Mouse (Mus musculus): ENCODE measurements around the gene Akap12. TPM values are rescaled to one million over a fixed set of nuclear protein-coding genes. Genes with fewer than 3 reads are reported as not detected.

The Akap12 gene
- polyA plus RNA-seq, 1 experiment from 2014 or later, result 21.9 TPM

DNA sequence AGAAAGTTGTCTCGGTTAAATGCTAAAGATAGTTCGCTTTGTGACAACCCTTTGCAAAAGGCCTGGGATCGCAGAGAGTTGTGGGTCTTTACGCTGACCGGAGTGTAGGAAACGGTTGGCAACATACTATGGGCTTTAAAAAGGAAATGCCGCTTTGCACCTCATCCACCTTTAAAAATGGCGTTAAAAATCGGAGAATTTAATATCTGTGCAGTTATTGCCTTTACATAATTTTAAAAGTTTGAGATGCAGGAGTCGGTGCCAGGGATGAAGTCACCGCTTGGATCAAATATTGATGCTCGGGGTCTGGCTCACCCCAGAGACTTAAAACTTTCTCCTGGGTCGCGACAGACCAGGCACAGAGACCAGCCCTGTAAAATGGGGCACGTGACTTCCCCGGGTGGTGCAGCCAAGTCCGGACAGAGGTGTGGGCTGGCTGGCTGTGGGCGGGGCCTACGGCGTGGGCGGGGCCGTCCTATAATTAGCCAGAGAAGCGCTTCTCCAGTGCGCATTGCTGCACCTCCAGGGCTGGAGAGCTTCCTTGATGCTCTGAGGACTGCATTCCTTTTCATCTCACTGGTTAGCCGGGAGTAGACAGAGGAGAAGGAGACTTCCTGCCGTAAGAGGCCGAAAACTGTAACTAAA is 68.0 kb downstream of the Akap12 start:
- peak overlapping the region; percentile 41; the same call in 1 of the 2 replicates for H3K9ac ChIP-seq
- peaks cover 14% of the 10 kb centered on the region for H3K27me3 ChIP-seq
- peaks cover 37% of the 10 kb centered on the region for H3K4me1 ChIP-seq
- peak overlapping the region; percentile 72 for H3K4me2 ChIP-seq
- peak overlapping the region; percentile 42 for H3K4me3 ChIP-seq
- 0 out of 2 replicates have a peak overlapping the region, but pooled peaks have one; percentile 16 for H3K27ac ChIP-seq
- 7% methylated on average over 27 of the region's 27 CpGs for WGBS
- no peaks in the 10 kb centered on the region for H3K36me3 ChIP-seq
- ATAC-seq (ENCODE audit: insufficient number of reproducible peaks, insufficient read depth, low FRiP score, low TSS enrichment, low read depth), result peak; percentile 68
- H3K9me3 ChIP-seq, result no peaks in the 10 kb centered on the region

DNA sequence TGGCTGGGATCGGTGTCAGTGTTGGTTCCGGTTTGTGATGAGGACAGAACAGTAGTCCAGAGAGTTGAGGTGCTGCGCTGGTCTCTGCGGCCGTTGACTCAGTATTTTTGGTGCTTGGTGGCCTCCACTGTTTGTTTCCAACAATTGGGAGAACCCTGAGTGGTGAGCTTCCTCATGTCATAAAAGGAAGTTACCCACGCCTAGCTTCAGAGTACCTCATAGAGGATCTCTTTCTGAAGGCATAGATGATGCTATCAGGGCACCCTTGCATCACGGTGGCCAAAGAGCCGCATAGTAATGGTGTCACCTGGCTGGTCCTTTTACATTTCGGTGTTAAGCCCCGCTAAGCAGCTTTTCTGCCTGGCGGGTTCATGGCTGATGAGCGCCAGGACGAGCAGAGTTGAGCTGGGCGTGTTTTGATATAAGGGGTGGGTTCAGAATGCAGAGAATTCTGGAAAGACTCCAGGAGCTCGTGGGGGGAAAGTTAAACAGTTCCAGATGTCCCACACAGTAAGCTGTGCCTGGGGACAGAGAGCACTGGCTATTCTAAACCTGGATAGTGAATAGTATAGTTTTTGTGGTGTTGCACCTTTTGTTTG is 72.8 kb downstream of the Akap12 start:
- 27% methylated on average over 15 of the region's 15 CpGs for WGBS
- ATAC-seq (ENCODE audit: insufficient number of reproducible peaks, insufficient read depth, low FRiP score, low TSS enrichment, low read depth), result peak; percentile 86
- Histone ChIP-seq H3K4me1 (peaks cover 41% of the 10 kb centered on the region), H3K9ac (no peak overlapping the region), H3K4me3 (peak overlapping the region; percentile 23), H3K36me3 (no peaks in the 10 kb centered on the region), H3K9me3 (no peaks in the 10 kb centered on the region), H3K27me3 (peaks cover 3% of the 10 kb centered on the region; the same call in 1 of the 2 replicates), H3K27ac (peak overlapping the region; percentile 75), H3K4me2 (peak overlapping the region; percentile 57)

DNA sequence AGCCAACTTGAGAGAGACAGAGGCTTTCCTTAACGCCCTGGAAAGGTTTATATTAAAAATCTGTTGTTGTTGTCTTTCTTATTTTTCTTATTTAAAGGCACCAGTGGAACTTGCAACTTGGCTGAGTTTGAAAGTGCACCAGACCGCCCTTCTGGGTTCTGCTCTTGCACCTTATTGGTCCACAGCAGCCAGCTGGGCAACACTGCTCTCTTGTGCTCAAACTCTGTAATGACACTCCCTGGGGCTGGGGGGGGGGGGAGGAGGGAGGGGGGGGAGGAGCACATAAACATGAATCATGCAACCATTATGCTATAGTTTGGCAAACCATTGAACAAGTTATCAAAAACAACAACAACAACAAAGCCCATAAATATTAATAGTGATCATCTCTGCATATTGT is 75.2 kb downstream of the Akap12 start:
- Histone ChIP-seq H3K9me3 (no peaks in the 10 kb centered on the region), H3K36me3 (no peaks in the 10 kb centered on the region), H3K4me1 (peaks cover 34% of the 10 kb centered on the region), H3K4me2 (no peak overlapping the region), H3K27me3 (no peaks in the 10 kb centered on the region), H3K27ac (no peak overlapping the region), H3K9ac (no peak overlapping the region), H3K4me3 (no peak overlapping the region)
- 22% methylated on average over 2 of the region's 2 CpGs for WGBS
- ATAC-seq (ENCODE audit: insufficient number of reproducible peaks, insufficient read depth, low FRiP score, low TSS enrichment, low read depth), result no peak

DNA sequence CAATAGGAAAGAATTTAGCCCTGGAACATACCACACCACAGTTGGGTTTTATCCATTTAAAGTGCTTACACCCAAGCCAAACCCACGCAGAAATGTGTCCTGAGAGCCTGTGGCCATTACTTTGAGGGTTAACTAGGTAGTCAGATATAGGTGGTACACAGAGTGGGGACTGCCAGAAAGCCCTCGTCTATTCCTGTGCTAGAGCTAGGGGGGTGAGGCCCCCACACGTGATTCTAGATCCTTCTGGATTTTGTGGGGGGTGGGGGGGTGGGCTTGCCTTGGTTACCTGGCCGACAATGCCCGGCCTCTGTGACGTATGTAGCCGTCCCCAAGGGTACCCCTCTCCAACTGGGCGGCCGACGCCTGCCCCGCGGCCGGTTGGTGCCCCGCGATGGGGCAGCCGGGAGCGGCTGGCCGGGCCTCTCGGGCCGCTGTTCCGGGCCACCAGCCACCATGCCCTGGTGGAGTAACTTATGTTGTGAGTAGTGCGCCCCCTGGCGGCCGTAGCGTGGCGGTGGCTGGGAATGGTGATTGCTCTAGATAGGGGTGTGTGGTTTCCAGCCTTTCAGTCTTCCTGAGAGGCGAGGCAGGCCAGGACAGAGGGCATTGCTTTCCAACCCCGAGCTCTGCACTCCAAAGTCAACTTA is 80.4 kb downstream of the Akap12 start:
- Histone ChIP-seq H3K9me3 (no peaks in the 10 kb centered on the region), H3K9ac (peak overlapping the region; percentile 67), H3K4me2 (peak overlapping the region; percentile 72), H3K36me3 (no peaks in the 10 kb centered on the region), H3K4me3 (peak overlapping the region; percentile 41), H3K27me3 (no peaks in the 10 kb centered on the region), H3K27ac (peak overlapping the region; percentile 33; the same call in 1 of the 2 replicates), H3K4me1 (peaks cover 10% of the 10 kb centered on the region; the same call in 1 of the 2 replicates)
- ATAC-seq (ENCODE audit: insufficient number of reproducible peaks, insufficient read depth, low FRiP score, low TSS enrichment, low read depth), result peak; percentile 87
- 7% methylated on average over 28 of the region's 28 CpGs for WGBS

DNA sequence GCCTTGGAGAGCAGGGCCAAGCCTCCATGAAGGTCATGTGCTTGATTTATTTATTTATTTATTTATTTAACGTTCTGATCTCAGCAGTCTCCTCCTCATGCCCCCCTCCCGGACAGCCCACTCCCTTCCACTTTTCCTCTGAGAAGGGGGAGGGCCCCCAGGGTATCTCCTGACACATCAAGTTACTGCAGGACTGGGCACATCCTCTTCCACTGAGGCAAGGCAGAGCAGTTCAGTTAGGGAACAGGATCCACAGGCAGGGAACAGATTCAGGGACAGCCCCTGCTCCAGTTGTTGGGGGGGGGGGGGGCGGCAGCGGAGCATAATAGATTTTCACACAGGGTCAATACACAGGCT is 80.9 kb downstream of the Akap12 start:
- 58% methylated on average over 4 of the region's 4 CpGs for WGBS
- no peaks in the 10 kb centered on the region for H3K9me3 ChIP-seq
- H3K4me3 ChIP-seq, result peak overlapping the region; percentile 41
- peaks cover 10% of the 10 kb centered on the region; the same call in 1 of the 2 replicates for H3K4me1 ChIP-seq
- no peaks in the 10 kb centered on the region for H3K27me3 ChIP-seq
- no peak overlapping the region for H3K27ac ChIP-seq
- peak overlapping the region; percentile 67; the same call in 1 of the 2 replicates for H3K9ac ChIP-seq
- peak overlapping the region; percentile 72 for H3K4me2 ChIP-seq
- H3K36me3 ChIP-seq, result no peaks in the 10 kb centered on the region
- peak; percentile 39; the same call in 1 of the 2 replicates for ATAC-seq (ENCODE audit: insufficient number of reproducible peaks, insufficient read depth, low FRiP score, low TSS enrichment, low read depth)

DNA sequence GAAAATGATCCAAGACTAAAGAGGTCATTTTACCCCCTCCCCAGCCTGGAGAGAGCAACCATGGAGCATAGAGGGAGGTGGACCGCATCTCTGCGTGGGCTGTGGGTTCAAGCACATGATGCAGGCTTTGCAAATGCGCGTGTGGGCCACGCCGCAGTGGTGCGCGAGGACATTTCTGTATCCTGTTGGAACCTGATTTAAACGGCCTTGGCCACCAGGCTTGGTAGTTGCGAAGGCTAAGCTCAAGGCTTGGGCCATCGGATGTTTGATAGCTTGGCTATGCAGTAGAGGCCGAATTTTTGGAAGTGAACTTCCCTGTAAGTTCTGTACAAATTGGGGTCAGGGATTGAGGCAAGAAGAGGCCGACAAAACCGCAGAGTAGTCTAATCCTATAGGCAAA is 81.4 kb downstream of the Akap12 start:
- peaks cover 10% of the 10 kb centered on the region; the same call in 1 of the 2 replicates for H3K4me1 ChIP-seq
- no peak overlapping the region for H3K4me3 ChIP-seq
- ATAC-seq (ENCODE audit: insufficient number of reproducible peaks, insufficient read depth, low FRiP score, low TSS enrichment, low read depth), result no peak
- no peak overlapping the region for H3K4me2 ChIP-seq
- H3K27ac ChIP-seq, result no peak overlapping the region
- H3K9me3 ChIP-seq, result no peaks in the 10 kb centered on the region
- H3K36me3 ChIP-seq, result no peaks in the 10 kb centered on the region
- H3K27me3 ChIP-seq, result no peaks in the 10 kb centered on the region
- WGBS, result 95% methylated on average over 14 of the region's 14 CpGs
- no peak overlapping the region for H3K9ac ChIP-seq

DNA sequence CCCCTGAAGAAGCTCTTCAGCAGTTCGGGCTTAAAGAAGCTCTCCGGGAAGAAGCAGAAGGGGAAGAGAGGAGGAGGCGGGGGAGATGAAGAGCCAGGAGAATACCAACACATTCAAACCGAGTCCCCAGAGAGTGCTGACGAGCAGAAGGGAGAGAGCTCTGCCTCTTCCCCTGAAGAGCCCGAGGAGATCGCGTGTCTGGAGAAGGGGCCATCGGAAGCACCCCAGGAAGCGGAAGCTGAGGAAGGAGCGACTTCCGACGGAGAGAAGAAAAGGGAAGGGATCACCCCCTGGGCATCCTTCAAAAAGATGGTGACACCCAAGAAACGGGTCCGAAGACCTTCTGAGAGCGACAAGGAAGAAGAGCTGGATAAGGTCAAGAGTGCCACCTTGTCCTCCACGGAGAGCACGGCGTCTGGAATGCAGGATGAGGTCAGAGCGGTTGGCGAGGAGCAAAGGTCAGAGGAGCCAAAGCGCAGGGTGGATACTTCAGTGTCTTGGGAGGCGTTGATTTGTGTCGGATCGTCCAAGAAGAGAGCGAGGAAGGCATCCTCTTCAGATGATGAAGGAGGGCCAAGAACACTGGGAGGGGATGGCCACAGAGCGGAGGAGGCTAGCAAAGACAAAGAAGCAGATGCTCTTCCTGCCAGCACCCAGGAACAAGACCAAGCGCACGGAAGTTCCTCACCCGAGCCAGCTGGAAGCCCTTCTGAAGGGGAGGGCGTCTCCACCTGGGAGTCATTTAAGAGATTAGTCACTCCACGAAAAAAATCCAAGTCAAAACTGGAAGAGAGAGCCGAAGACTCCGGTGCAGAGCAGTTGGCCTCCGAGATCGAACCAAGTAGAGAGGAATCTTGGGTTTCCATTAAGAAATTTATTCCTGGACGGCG is 88.4 kb downstream of the Akap12 start:
- Histone ChIP-seq H3K27ac (no peak overlapping the region), H3K9me3 (no peaks in the 10 kb centered on the region), H3K4me3 (no peak overlapping the region), H3K4me2 (no peak overlapping the region), H3K27me3 (no peaks in the 10 kb centered on the region), H3K36me3 (peaks cover 31% of the 10 kb centered on the region), H3K4me1 (no peaks in the 10 kb centered on the region), H3K9ac (no peak overlapping the region)
- no peak for ATAC-seq (ENCODE audit: insufficient number of reproducible peaks, insufficient read depth, low FRiP score, low TSS enrichment, low read depth)
- WGBS, result 82% methylated on average over 38 of the region's 38 CpGs

DNA sequence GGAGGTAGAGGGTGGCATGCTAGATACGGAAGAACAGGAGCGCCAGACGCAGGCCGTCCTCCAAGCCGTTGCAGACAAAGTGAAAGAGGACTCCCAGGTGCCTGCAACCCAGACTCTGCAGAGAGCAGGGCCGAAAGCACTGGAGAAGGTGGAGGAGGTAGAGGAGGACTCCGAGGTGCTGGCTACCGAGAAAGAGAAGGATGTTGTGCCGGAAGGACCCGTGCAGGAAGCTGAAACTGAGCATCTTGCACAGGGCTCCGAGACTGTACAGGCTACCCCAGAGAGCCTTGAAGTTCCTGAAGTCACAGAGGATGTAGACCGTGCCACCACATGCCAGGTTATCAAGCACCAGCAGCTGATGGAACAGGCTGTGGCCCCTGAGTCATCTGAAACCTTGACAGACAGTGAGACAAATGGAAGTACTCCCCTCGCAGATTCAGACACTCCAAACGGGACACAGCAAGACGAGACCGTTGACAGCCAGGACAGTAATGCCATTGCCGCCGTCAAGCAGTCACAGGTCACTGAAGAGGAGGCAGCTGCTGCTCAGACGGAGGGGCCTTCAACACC is 89.8 kb downstream of the Akap12 start:
- no peak for ATAC-seq (ENCODE audit: insufficient number of reproducible peaks, insufficient read depth, low FRiP score, low TSS enrichment, low read depth)
- Histone ChIP-seq H3K4me1 (no peaks in the 10 kb centered on the region), H3K9me3 (no peaks in the 10 kb centered on the region), H3K4me3 (no peak overlapping the region), H3K9ac (no peak overlapping the region), H3K27me3 (no peaks in the 10 kb centered on the region), H3K36me3 (peaks cover 31% of the 10 kb centered on the region), H3K4me2 (no peak overlapping the region), H3K27ac (no peak overlapping the region)
- 88% methylated on average over 19 of the region's 19 CpGs for WGBS

DNA sequence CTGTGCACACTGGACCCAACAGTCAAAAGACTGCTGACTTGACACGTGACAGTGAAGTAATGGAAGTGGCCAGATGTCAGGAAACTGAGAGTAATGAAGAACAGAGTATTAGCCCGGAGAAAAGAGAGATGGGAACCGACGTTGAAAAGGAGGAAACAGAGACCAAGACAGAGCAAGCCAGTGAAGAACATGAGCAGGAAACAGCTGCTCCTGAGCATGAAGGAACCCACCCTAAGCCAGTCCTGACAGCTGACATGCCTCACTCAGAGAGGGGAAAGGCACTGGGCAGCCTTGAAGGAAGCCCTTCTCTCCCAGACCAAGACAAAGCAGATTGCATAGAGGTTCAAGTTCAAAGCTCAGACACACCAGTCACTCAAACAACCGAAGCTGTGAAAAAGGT is 90.5 kb downstream of the Akap12 start:
- no peak overlapping the region for H3K27ac ChIP-seq
- no peak overlapping the region for H3K9ac ChIP-seq
- no peak overlapping the region for H3K4me2 ChIP-seq
- no peak overlapping the region for H3K4me3 ChIP-seq
- WGBS, result 65% methylated on average over 5 of the region's 5 CpGs
- peaks cover 31% of the 10 kb centered on the region for H3K36me3 ChIP-seq
- H3K4me1 ChIP-seq, result no peaks in the 10 kb centered on the region
- H3K27me3 ChIP-seq, result no peaks in the 10 kb centered on the region
- H3K9me3 ChIP-seq, result no peaks in the 10 kb centered on the region
- no peak for ATAC-seq (ENCODE audit: insufficient number of reproducible peaks, insufficient read depth, low FRiP score, low TSS enrichment, low read depth)

DNA sequence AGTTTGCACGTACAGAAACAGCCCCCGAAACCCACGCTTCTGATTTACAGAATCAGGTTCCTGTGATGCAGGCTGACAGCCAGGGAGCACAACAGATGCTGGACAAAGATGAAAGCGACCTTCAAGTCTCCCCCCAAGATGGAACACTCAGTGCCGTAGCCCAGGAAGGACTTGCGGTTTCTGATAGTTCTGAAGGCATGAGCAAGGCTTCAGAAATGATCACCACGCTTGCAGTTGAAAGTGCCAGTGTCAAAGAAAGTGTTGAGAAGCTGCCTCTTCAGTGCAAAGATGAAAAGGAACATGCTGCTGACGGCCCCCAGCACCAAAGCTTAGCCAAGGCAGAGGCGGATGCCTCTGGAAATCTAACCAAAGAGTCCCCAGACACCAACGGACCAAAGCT is 91.3 kb downstream of the Akap12 start:
- peaks cover 31% of the 10 kb centered on the region for H3K36me3 ChIP-seq
- H3K9ac ChIP-seq, result no peak overlapping the region
- H3K4me2 ChIP-seq, result no peak overlapping the region
- no peaks in the 10 kb centered on the region for H3K27me3 ChIP-seq
- H3K27ac ChIP-seq, result no peak overlapping the region
- H3K4me3 ChIP-seq, result no peak overlapping the region
- H3K9me3 ChIP-seq, result 0 out of 2 replicates have a peak, but pooled peaks cover under 1% of the 10 kb centered on the region
- no peaks in the 10 kb centered on the region for H3K4me1 ChIP-seq
- no peak for ATAC-seq (ENCODE audit: insufficient number of reproducible peaks, insufficient read depth, low FRiP score, low TSS enrichment, low read depth)
- 83% methylated on average over 10 of the region's 10 CpGs for WGBS

DNA sequence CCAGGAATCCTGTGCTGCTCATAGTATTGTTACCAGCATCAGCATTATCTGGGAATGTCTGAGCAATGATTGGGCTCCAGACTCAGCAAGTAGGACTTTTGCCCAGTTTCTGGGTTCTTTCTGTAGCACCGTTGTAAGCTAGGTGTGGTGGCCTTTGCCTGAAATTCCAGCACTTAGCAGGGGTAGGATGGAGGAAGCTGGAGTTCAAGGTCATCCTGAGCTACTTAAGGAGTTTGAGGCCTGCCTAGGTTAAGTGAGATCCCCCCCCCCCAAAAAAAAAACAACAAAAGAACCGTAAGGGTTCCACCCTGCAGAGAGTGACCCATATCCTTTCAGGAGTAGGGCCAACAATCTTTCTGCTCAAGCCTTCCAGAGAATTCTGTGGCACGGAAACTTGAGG is 98.4 kb downstream of the Akap12 start:
- no peak overlapping the region for H3K9ac ChIP-seq
- no peak overlapping the region for H3K27ac ChIP-seq
- no peak overlapping the region for H3K4me2 ChIP-seq
- ATAC-seq (ENCODE audit: insufficient number of reproducible peaks, insufficient read depth, low FRiP score, low TSS enrichment, low read depth), result no peak
- H3K4me1 ChIP-seq, result no peaks in the 10 kb centered on the region
- WGBS, result 91% methylated on average over 3 of the region's 3 CpGs
- no peak overlapping the region for H3K4me3 ChIP-seq
- H3K27me3 ChIP-seq, result no peaks in the 10 kb centered on the region
- 0 out of 2 replicates have a peak, but pooled peaks cover 10% of the 10 kb centered on the region for H3K9me3 ChIP-seq
- H3K36me3 ChIP-seq, result peaks cover 34% of the 10 kb centered on the region

All from embryonic facial prominence, embryonic 13.5 days (tissue).